Mouse (Mus musculus) lung, postnatal 0 days (tissue): Measurements from ENCODE around the gene Tdo2. TPM values are rescaled to one million over a fixed set of nuclear protein-coding genes. Genes with fewer than 3 reads are reported as not detected.

ENCODE experiments used
- ATAC-seq: fragments of 200-750 bp; cut with Nextera tagmentation; 2 replicates; pipeline ENCODE4 v1.8.0; 2017; ENCODE audit warnings: moderate library complexity
- DNase-seq: peaks from one replicate; pipeline ENCODE4 v3.0.0-alpha.2; 2016; ENCODE audit warnings: low spot score
- H3K27ac ChIP-seq: fragments of 300-500 bp; sonication (generic); 2 replicates; pipeline ENCODE4 v1.5.1; 2014; ENCODE audit warnings: antibody characterized with exemption, mild to moderate bottlenecking, low read length, mixed read lengths
- H3K27me3 ChIP-seq: fragments of 300-500 bp; sonication (generic); replicated peaks from 2 replicates; pipeline ENCODE4 v1.6.1; 2014; ENCODE audit warnings: low read length, mixed read lengths; ENCODE audit not compliant: insufficient read depth
- H3K36me3 ChIP-seq: fragments of 300-500 bp; sonication (generic); 2 replicates; pipeline ENCODE4 v1.6.1; 2014; ENCODE audit warnings: low read length, mixed read lengths; ENCODE audit not compliant: insufficient read depth
- H3K4me1 ChIP-seq: fragments of 300-500 bp; sonication (generic); 2 replicates; pipeline ENCODE4 v1.6.1; 2014; ENCODE audit warnings: antibody characterized with exemption, low read depth, low read length, mixed read lengths; ENCODE audit not compliant: insufficient read depth
- H3K4me2 ChIP-seq: fragments of 300-500 bp; sonication (generic); replicated peaks from 2 replicates; pipeline ENCODE4 v1.6.1; 2014; ENCODE audit warnings: low read depth, mild to moderate bottlenecking, low read length, moderate library complexity, mixed read lengths
- H3K4me3 ChIP-seq: fragments of 300-500 bp; sonication (generic); 2 replicates; pipeline ENCODE4 v1.5.1; 2014; ENCODE audit warnings: low read depth, low read length
- H3K9ac ChIP-seq: fragments of 300-500 bp; sonication (generic); replicated peaks from 2 replicates; pipeline ENCODE4 v1.6.1; 2014; ENCODE audit warnings: low read depth, mild to moderate bottlenecking
- H3K9me3 ChIP-seq: fragments of 300-500 bp; sonication (generic); 2 replicates; pipeline ENCODE4 v1.6.1; 2016; ENCODE audit warnings: low read length, mixed read lengths
- CTCF ChIP-seq: IDR thresholded peaks from 2 replicates; pipeline ENCODE4 v1.5.1; 2016; ENCODE audit warnings: antibody characterized with exemption, mild to moderate bottlenecking
- EP300 ChIP-seq: IDR thresholded peaks from 2 replicates; pipeline ENCODE4 v1.6.1; 2016; ENCODE audit warnings: antibody characterized with exemption, mild to moderate bottlenecking, control low read depth
- WGBS: fragments of 180-500 bp; shearing (Covaris S2); extraction: QIAGEN DNeasy Blood & Tissue Kit; methylation state at CpG from one replicate; pipeline ENCODE4 v1.1.7; 2014; 5-methylcytosine and 5-hydroxymethylcytosine counted together
- polyA plus RNA-seq: library from polyadenylated mRNA; unstranded; fragments of >200 nt; fragmentation: Nextera tagmentation; extraction: Ambion mirVana; gene quantifications from 2 replicates; pipeline ENCODE4 v1.2.1, GENCODE M21; 2015

Tdo2 gene
- polyA plus RNA-seq, 1 experiment from 2014 or later: 1.8 TPM

- Histone ChIP-seq H3K9ac (no peak overlapping the region), H3K27ac (no peak overlapping the region), H3K36me3 (no peaks in the 10 kb centered on the region), H3K4me2 (no peak overlapping the region), H3K4me3 (no peak overlapping the region), H3K4me1 (no peaks in the 10 kb centered on the region), H3K9me3 (no peaks in the 10 kb centered on the region), H3K27me3 (no peaks in the 10 kb centered on the region)
- TF ChIP-seq EP300 (no peak), CTCF (no peak)
- ATAC-seq: no peak
- no peak for DNase-seq
- 61% methylated on average over 8 of the region's 8 CpGs for WGBS
Observed at GRCm38 (mm10) chr3:81983120-81983895, 7.3 kb upstream of the Tdo2 start.

- H3K27ac ChIP-seq: no peak within 1 kb of the TSS
- H3K27me3 ChIP-seq: no peaks in the 10 kb centered on the region
- no peaks in the 10 kb centered on the region for H3K4me1 ChIP-seq
- no peaks in the 10 kb centered on the region for H3K36me3 ChIP-seq
- H3K4me2 ChIP-seq: no peak within 1 kb of the TSS
- no peaks in the 10 kb centered on the region for H3K9me3 ChIP-seq
- ATAC-seq: no peak
- TF ChIP-seq CTCF (no peak), EP300 (no peak)
- 58% methylated on average over 5 of the region's 5 CpGs for WGBS
- DNase-seq: no peak
- H3K9ac ChIP-seq: no peak within 1 kb of the TSS
- H3K4me3 ChIP-seq: no peak within 1 kb of the TSS
Observed at GRCm38 (mm10) chr3:81981990-81982389, 6.0 kb upstream of the Tdo2 start, which contains the start of gene Asic5. Asic5 (plus strand) TSS chr3:81982290.

- peak; percentile 47 for DNase-seq
Observed at GRCm38 (mm10) chr3:81981576-81981975, 5.6 kb upstream of the Tdo2 start.

DNA sequence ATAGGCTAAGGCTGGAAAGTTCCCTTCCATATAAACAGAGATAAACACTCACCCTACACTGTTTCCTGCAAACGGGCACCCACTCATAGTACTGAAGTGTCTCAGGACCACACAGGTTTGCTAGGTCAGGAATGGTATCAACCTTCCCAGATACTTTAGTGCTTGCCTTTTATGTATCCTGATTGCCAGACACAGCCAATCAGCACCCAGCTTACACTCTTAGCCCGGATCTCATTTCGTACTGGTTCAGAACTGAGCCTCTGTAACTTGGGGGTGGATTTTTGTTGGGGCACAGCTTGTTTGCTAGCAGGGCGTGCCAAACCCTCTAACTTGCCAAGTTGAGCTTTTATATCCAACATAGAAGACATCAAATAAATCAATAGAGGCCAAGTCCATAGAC lies 395 bp downstream of the Tdo2 start:
- DNase-seq (no peak), ATAC-seq (peak; percentile 33; the same call in 1 of the 2 replicates)
- no peak for TF ChIP-seq EP300
- no peak for TF ChIP-seq CTCF
- Histone ChIP-seq H3K9me3 (no peaks in the 10 kb centered on the region), H3K9ac (no peak overlapping the region), H3K27me3 (no peaks in the 10 kb centered on the region), H3K4me3 (no peak overlapping the region), H3K36me3 (no peaks in the 10 kb centered on the region), H3K4me1 (no peaks in the 10 kb centered on the region; the same call in 1 of the 2 replicates), H3K4me2 (no peak overlapping the region), H3K27ac (no peak overlapping the region)
- WGBS: 24% methylated on average over 4 of the region's 4 CpGs

More at GRCm38 (mm10) chr3:81981576-81981975, 5.6 kb upstream of the Tdo2 start:
- 40% methylated on average over 5 of the region's 5 CpGs for WGBS
- TF ChIP-seq EP300 (no peak), CTCF (no peak)
- no peaks in the 10 kb centered on the region for H3K36me3 ChIP-seq
- H3K27ac ChIP-seq: no peak overlapping the region
- H3K27me3 ChIP-seq: no peaks in the 10 kb centered on the region
- ATAC-seq: peak; percentile 61
- H3K9me3 ChIP-seq: no peaks in the 10 kb centered on the region
- H3K4me2 ChIP-seq: no peak overlapping the region
- H3K4me1 ChIP-seq: no peaks in the 10 kb centered on the region
- H3K4me3 ChIP-seq: no peak overlapping the region
- no peak overlapping the region for H3K9ac ChIP-seq

- H3K27ac ChIP-seq: no peak overlapping the region
- H3K27me3 ChIP-seq: no peaks in the 10 kb centered on the region
- ATAC-seq (no peak), DNase-seq (no peak)
- no peaks in the 10 kb centered on the region for H3K9me3 ChIP-seq
- H3K9ac ChIP-seq: no peak overlapping the region
- TF ChIP-seq EP300: no peak
- no peak for TF ChIP-seq CTCF
- H3K4me1 ChIP-seq: no peaks in the 10 kb centered on the region
- H3K4me2 ChIP-seq: no peak overlapping the region
- no peaks in the 10 kb centered on the region for H3K36me3 ChIP-seq
- WGBS: 53% methylated on average over 3 of the region's 3 CpGs
- no peak overlapping the region for H3K4me3 ChIP-seq
Observed at GRCm38 (mm10) chr3:81964596-81964995, 11.4 kb downstream of the Tdo2 start.

DNA sequence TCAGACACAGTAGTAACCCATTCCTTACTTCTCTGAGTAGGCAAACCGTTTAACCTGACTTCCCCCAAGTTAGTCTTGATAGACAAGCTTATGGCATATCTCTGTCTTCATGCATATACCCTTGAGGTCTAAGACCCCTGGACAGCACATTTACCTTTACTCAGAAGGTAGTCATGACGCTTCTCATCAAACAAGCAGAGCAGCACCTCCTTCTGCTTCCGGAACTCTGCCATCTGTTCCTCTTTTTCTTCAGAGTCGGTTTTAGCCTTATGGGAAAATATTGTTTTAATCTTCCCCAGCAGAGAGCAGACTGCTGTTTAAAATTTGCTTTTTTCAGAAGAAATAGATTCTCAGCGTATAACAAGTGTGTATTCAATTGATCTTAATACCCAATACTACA lies 12.2 kb downstream of the Tdo2 start:
- H3K27me3 ChIP-seq: no peaks in the 10 kb centered on the region
- DNase-seq: no peak
- no peak overlapping the region for H3K27ac ChIP-seq
- no peaks in the 10 kb centered on the region for H3K36me3 ChIP-seq
- no peak for TF ChIP-seq EP300
- no peak for TF ChIP-seq CTCF
- H3K9ac ChIP-seq: no peak overlapping the region
- H3K4me1 ChIP-seq: no peaks in the 10 kb centered on the region
- H3K4me3 ChIP-seq: no peak overlapping the region
- no peak overlapping the region for H3K4me2 ChIP-seq
- ATAC-seq: no peak
- no peaks in the 10 kb centered on the region for H3K9me3 ChIP-seq
- 77% methylated on average over 5 of the region's 5 CpGs for WGBS
